Mouse (Mus musculus) CH12.LX (cell line): ENCODE data around the gene Ext2.

ENCODE experiments used
- CHD2 ChIP-seq: IDR thresholded peaks from 2 replicates; pipeline ENCODE4 v1.6.1; 2011; ENCODE audit warnings: low read length, improper control_type of control experiment
- EP300 ChIP-seq: IDR thresholded peaks from 2 replicates; pipeline ENCODE4 v1.6.1; 2011; ENCODE audit warnings: low read length, improper control_type of control experiment
- ETS1 ChIP-seq: conservative IDR thresholded peaks from 2 replicates; pipeline ENCODE4 v1.6.1; 2012; ENCODE audit warnings: low read depth, mild to moderate bottlenecking, inconsistent platforms, low read length, improper control_type of control experiment, moderate library complexity
- POLR2A ChIP-seq: IDR thresholded peaks from 2 replicates; pipeline ENCODE4 v1.6.1; 2011; ENCODE audit warnings: low read depth, mild to moderate bottlenecking, improper control_type of control experiment, low read length
- USF2 ChIP-seq: conservative IDR thresholded peaks from 2 replicates; pipeline ENCODE4 v1.6.1; 2011; ENCODE audit warnings: low read depth, low read length, improper control_type of control experiment

DNA sequence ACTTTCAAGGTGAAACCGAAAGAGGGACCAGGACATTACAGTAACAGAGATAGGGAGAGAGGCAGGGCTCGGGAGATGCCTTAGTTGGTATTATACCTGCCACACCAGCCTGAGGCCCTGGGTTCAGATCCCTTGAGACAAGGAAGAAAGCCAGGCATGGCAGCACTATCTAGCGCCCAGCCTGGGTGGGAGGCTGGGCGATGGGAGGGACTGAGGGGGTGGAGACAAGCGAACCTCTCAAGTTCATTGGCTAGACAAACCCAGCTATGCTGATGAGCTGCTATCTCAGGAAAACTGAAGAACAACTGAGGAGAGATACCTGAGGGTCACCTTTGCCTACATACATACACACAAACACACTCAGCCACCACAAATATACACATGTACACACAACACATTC is 17.3 kb downstream of the Ext2 start:
- no peak for TF ChIP-seq POLR2A
- TF ChIP-seq CHD2: no peak
- no peak for TF ChIP-seq EP300
- no peak for TF ChIP-seq ETS1
- no peak for TF ChIP-seq USF2
